Mouse (Mus musculus) cortical plate, adult 2 months (tissue): ENCODE results near the gene Etv6. TPM values are rescaled to one million over a fixed set of nuclear protein-coding genes. Genes with fewer than 3 reads are reported as not detected.

Experiments used
- H3K27ac ChIP-seq: fragments of 200-500 bp; 2 replicates; pipeline ENCODE4 v1.5.1; 2012; ENCODE audit warnings: low read length, control low read depth, inconsistent platforms; ENCODE audit not compliant: insufficient read depth
- H3K4me1 ChIP-seq: fragments of 200-500 bp; 2 replicates; pipeline ENCODE4 v1.6.1; 2011; ENCODE audit warnings: low read length; ENCODE audit not compliant: control insufficient read depth, insufficient read depth
- H3K4me3 ChIP-seq: fragments of 200-500 bp; 2 replicates; pipeline ENCODE4 v1.5.1; 2011; ENCODE audit warnings: mild to moderate bottlenecking, low read length, control low read depth; ENCODE audit not compliant: insufficient read depth
- CTCF ChIP-seq: fragments of 200-500 bp; IDR thresholded peaks from 2 replicates; pipeline ENCODE4 v1.5.1; 2011; ENCODE audit warnings: mild to moderate bottlenecking, control low read depth, low read length; ENCODE audit not compliant: insufficient read depth; ENCODE audit errors: extremely low read depth
- POLR2A ChIP-seq: fragments of 200-500 bp; IDR thresholded peaks from 2 replicates; pipeline ENCODE4 v1.6.1; 2011; ENCODE audit warnings: mild to moderate bottlenecking, low read length, control low read depth; ENCODE audit not compliant: insufficient read depth; ENCODE audit errors: extremely low read depth
- polyA plus RNA-seq: library from polyadenylated mRNA; depleted of rRNA; stranded (reverse); fragments of >200 nt; gene quantifications from 2 replicates; pipeline ENCODE4 v1.2.3, GENCODE M21; 2012

Gene Etv6
- polyA plus RNA-seq, 1 experiment: 13.0 TPM

DNA sequence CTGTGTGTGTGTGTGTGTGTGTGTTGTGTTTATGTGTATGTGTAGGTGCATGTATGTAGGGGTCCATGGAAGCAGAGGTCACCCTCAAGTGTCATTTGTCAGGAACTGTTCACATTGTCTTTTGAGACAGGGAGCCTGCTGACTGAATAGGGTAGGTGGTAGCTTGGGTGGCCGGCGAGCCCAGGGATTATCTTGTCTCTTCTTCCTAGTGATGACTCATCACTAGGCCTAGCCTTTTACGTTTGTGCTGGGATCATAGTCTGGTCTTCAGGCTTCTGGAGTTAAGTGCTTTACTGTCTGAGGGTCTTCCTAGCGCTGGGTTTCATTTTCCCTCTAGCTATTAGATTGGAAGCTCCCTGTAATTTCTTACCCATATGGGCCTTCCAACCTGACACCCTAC, 47.9 kb downstream of the Etv6 start:
- Histone ChIP-seq H3K4me3 (no peak overlapping the region), H3K27ac (no peak overlapping the region), H3K4me1 (no peaks in the 10 kb centered on the region; the same call in 1 of the 2 replicates)
- no peak for TF ChIP-seq POLR2A
- TF ChIP-seq CTCF: no peak

GRCm38 (mm10) chr6:134086351-134086750, 50.9 kb downstream of the Etv6 start:
- TF ChIP-seq CTCF: no peak
- no peak for TF ChIP-seq POLR2A
- Histone ChIP-seq H3K27ac (no peak overlapping the region), H3K4me3 (no peak overlapping the region), H3K4me1 (no peaks in the 10 kb centered on the region; the same call in 1 of the 2 replicates)

DNA sequence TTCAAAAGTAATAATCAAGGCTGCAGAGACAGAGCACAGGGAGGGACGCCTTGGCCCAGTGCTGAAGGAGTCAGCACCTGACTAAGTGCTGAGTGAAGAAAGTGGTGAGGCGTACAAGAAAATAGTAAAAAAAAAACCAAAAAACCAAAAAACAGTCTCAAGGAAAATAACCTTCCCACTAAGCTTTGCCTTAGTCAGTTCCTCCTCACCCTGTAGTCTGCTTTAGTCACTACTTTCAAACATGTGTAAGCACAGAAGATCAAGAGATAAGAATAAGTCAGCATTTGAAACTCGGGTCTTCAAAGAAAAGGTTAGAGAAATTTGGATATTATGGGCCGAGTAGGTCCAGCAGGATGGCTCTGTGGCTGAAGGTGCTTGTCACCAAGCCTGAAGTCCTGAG, 52.2 kb downstream of the Etv6 start:
- TF ChIP-seq POLR2A (no peak), CTCF (no peak)
- H3K4me3 ChIP-seq: no peak overlapping the region
- H3K4me1 ChIP-seq: no peaks in the 10 kb centered on the region; the same call in 1 of the 2 replicates
- no peak overlapping the region for H3K27ac ChIP-seq

DNA sequence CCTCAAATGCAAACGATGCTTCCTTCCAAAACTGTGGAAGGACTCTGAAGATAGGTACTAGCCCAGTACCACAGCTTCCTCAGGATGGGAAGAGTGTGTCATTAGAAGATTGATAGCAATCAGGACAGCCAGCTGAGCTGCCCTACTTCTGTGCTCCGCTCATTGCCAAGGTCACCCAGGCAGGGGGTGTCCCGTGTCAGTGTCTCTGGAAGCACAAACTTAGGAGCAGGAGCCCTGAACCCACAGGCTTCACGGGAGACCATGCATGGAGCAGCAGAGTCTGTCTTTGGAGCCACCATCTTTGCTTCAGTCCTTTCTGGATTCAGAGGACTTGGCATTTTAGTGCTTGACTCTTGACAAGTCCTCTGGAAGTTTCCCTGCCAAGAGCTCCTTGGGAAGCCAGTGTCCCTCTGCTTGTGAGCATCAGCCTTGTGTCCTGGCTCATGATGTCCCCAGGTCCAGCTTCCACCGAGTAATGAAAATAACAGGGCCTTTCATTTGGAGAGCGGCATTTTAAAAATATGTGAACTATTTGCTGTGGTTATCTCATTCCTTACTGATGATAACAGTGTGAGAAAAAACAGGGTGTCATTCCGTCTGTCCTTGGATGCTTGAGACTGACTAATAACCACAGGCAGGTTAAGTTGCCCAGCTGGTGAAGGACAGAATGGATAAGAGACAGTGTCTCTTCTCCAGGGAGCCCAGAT, 54.3 kb downstream of the Etv6 start:
- no peak overlapping the region for H3K4me3 ChIP-seq
- H3K27ac ChIP-seq: no peak overlapping the region
- H3K4me1 ChIP-seq: no peaks in the 10 kb centered on the region; the same call in 1 of the 2 replicates
- TF ChIP-seq POLR2A: no peak
- TF ChIP-seq CTCF: no peak

GRCm38 (mm10) chr6:134090378-134090692, 54.8 kb downstream of the Etv6 start:
- no peak overlapping the region for H3K4me3 ChIP-seq
- no peak for TF ChIP-seq CTCF
- TF ChIP-seq POLR2A: no peak
- H3K4me1 ChIP-seq: peaks cover under 1% of the 10 kb centered on the region; the same call in 1 of the 2 replicates
- no peak overlapping the region for H3K27ac ChIP-seq

GRCm38 (mm10) chr6:134090875-134091274, 55.4 kb downstream of the Etv6 start:
- Histone ChIP-seq H3K4me1 (peaks cover 1% of the 10 kb centered on the region; the same call in 1 of the 2 replicates), H3K27ac (no peak overlapping the region), H3K4me3 (no peak overlapping the region)
- no peak for TF ChIP-seq CTCF
- no peak for TF ChIP-seq POLR2A

DNA sequence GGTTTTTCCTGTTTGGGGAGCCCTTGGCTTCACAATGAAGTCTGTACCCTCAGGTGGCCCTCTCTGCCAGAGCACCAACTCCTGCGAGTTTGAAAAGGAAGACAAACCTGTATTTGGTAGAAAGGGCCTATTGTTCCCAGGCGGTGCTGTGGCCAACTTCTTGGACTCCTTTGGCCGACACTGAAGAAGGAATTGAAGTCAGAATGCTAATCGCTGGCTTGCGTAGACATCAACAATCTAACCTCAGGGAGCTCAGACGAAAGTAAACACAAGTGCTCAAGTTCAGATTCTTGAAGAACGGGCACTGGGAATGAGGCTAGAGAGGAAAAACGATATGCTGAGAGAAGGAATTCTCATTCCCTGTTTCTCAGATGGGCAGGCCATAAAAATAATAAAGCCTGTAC, 55.9 kb downstream of the Etv6 start:
- H3K27ac ChIP-seq: no peak overlapping the region
- no peak for TF ChIP-seq POLR2A
- no peak for TF ChIP-seq CTCF
- peaks cover 1% of the 10 kb centered on the region; the same call in 1 of the 2 replicates for H3K4me1 ChIP-seq

DNA sequence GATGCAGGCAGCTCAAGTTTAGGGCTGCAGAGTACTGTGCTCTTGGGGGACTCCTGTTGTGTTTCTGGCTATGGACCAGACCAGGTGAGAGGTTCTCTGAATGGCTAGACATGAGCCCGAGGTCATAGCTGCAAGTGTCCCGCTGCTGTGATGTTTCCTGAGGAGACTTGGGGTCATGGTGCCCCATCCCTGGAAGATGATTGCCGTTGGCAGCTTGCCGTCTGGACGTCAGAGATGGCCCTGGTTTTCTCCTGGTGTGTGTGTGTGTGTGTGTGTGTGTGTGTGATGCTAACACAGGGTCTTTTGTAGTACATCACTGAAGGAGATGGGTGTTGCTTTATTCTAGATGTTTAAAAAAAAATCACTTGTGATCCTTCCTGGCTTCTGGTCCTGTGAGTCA, 58.6 kb downstream of the Etv6 start:
- H3K4me3 ChIP-seq: no peak overlapping the region
- peaks cover 1% of the 10 kb centered on the region; the same call in 1 of the 2 replicates for H3K4me1 ChIP-seq
- TF ChIP-seq CTCF (no peak), POLR2A (no peak)
- no peak overlapping the region for H3K27ac ChIP-seq

More for the DNA sequence above, 55.9 kb downstream of the Etv6 start:
- no peak overlapping the region for H3K4me3 ChIP-seq

- peaks cover 1% of the 10 kb centered on the region; the same call in 1 of the 2 replicates for H3K4me1 ChIP-seq
- H3K4me3 ChIP-seq: no peak overlapping the region
- H3K27ac ChIP-seq: no peak overlapping the region
- no peak for TF ChIP-seq POLR2A
- TF ChIP-seq CTCF: no peak
Measured at GRCm38 (mm10) chr6:134094620-134095019, 59.1 kb downstream of the Etv6 start.

DNA sequence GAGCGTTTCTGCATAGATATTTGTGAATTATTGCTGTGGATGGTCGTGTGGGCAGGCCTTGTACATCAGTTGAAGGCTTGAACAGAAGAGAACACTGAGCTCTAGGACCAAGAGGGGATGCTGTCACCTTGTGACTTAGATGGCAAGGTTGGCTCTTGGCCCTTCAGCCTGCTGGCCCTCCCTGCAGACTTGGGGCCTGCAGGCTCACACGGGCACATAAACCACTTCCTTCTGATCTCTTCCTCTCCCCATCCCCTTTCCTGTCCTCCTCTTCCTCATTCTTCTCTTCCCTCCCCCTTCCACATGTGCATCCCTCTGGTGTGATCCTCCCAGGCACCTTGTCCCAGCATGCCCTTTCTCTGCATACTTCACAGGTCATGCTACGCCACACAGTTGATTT, 60.1 kb downstream of the Etv6 start:
- Histone ChIP-seq H3K4me1 (0 out of 2 replicates have a peak, but pooled peaks cover 1% of the 10 kb centered on the region), H3K4me3 (no peak overlapping the region), H3K27ac (no peak overlapping the region)
- TF ChIP-seq POLR2A (no peak), CTCF (no peak)
